Mouse (Mus musculus) megakaryocyte, adult 5-6 weeks (primary cell): Measurements from ENCODE around the gene Ak4. TPM values are rescaled to one million over a fixed set of nuclear protein-coding genes. Genes with fewer than 3 reads are reported as not detected.

Source experiments
- ATAC-seq: 2 replicates; pipeline ENCODE4 v1.8.0; 2016; ENCODE audit warnings: mild to moderate bottlenecking, inconsistent platforms; ENCODE audit not compliant: poor library complexity, severe bottlenecking
- total RNA-seq, 2 experiments: library from RNA; stranded (forward) in 1 of 2; stranded (reverse) in 1 of 2; fragments of 153-499, 151-499 nt in 1 of 2; fragments of 221-1000, 200-1000 nt in 1 of 2; gene quantifications; 2 replicates each; pipeline versions ENCODE4 v1.2.3 to v1.2.4; 2015 to 2017

The Ak4 gene
- total RNA-seq, 2 experiments from 2014 or later: 0.11 to 0.18 TPM

- peak; percentile 44 for ATAC-seq
These were observed 89.9 kb downstream of the Ak4 start for GRCm38 (mm10) chr4:101508851-101509577.

- no peak for ATAC-seq
These were observed 91.2 kb downstream of the Ak4 start for GRCm38 (mm10) chr4:101510111-101510903.

GRCm38 (mm10) chr4:101510904-101511210 is 91.8 kb downstream of the Ak4 start:
- ATAC-seq: no peak

GRCm38 (mm10) chr4:101511768-101512521 is 92.9 kb downstream of the Ak4 start:
- no peak for ATAC-seq

- no peak for ATAC-seq
These were observed 94.2 kb downstream of the Ak4 start for GRCm38 (mm10) chr4:101513251-101513650.

GRCm38 (mm10) chr4:101515853-101516252 is 96.8 kb downstream of the Ak4 start:
- ATAC-seq: no peak

Other genes starting within 250 kb of the Ak4 start
- gene Jak1, start 154.0 kb upstream of the Ak4 start, total RNA-seq (2015): 105 and 111 TPM in 2 replicates
- gene Jak1, start 154.0 kb upstream of the Ak4 start, total RNA-seq (2017): 92.7 and 98.5 TPM in 2 replicates
- gene Dnajc6, start 77.4 kb downstream of the Ak4 start, total RNA-seq (2015): 0.16 and 0.76 TPM in 2 replicates
- gene Dnajc6, start 77.4 kb downstream of the Ak4 start, total RNA-seq (2017): 0.66 and 1.6 TPM in 2 replicates
- 67.5 and 69.0 TPM in 2 replicates for gene Leprot, start 228.4 kb downstream of the Ak4 start, total RNA-seq (2015)
- 105 and 107 TPM in 2 replicates for gene Leprot, start 228.4 kb downstream of the Ak4 start, total RNA-seq (2017)